ENCODE assay signal across 17 mouse cellular contexts in genomic region chr9:110037895-110038294, GRCm38 (mm10).
DNase-seq lines count a peak whose midpoint lies in the region; ATAC-seq and TF ChIP-seq lines count a peak whose summit lies in the region.
"Had no signal": no experiment of that assay in that cellular context is flagged by ENCODE, and none has a peak within 500 bp of the region (broad histone marks: within the 10 kb centered on the region; RNA-seq: fewer than 3 reads in every experiment).

No protein-coding gene starts in this region.

- no peak for DNase-seq in layer of hippocampus, adult 2 months (ENCODE audit: low spot score in 2 of 2)
- no peak for DNase-seq in layer of hippocampus, postnatal 14 days (ENCODE audit: low spot score in 2 of 2)
- DNase-seq in 416B (ENCODE audit: low read depth): peak; percentile 87
- DNase-seq in c-Kit-positive CD71-negative TER-119-negative erythroid progenitor cells, embryonic 14.5 days (ENCODE audit: low read depth): peak; percentile 20
- DNase-seq in cerebellum, postnatal 10 days: no peak
- DNase-seq in kidney, postnatal 25 days: no peak
- no peak for DNase-seq in kidney, postnatal 10 days
- DNase-seq: cerebellum, adult 11 months; cerebellum, postnatal 36 days; forebrain, postnatal 0 days; lung, adult 2 months had no signal

- H3K27ac ChIP-seq in layer of hippocampus, adult 2 months: peak overlapping the region; percentile 73
- H3K27ac ChIP-seq: embryonic facial prominence, embryonic 12.5 days; kidney, postnatal 0 days; limb, embryonic 12.5 days had no signal

- no peak for TF ChIP-seq CTCF in layer of hippocampus, adult 2 months (conservative IDR thresholded peaks at IDR 0.05)

- H3K4me3 ChIP-seq in layer of hippocampus, adult 2 months: no peak overlapping the region
- H3K4me3 ChIP-seq: embryonic facial prominence, embryonic 12.5 days; limb, embryonic 12.5 days had no signal

- peak; percentile 97 for ATAC-seq in megakaryocyte, adult 5-6 weeks (ENCODE audit: poor library complexity, severe bottlenecking)
- ATAC-seq: forebrain, postnatal 0 days; hindbrain, embryonic 16.5 days; intestine, postnatal 0 days had no signal

Comparison
In these comparisons a context has a peak if more than half of its experiments do, and no peak if none do; other contexts are left out.
1. DNase-seq: peak in 416B (single experiment) and c-Kit-positive CD71-negative TER-119-negative erythroid progenitor cells, embryonic 14.5 days (single experiment); none in layer of hippocampus, adult 2 months (0 of 2), layer of hippocampus, postnatal 14 days (0 of 2), cerebellum, postnatal 10 days (0 of 2), kidney, postnatal 25 days (0 of 2) and kidney, postnatal 10 days (single experiment).